Mouse (Mus musculus): ENCODE results near the gene Slc35b2.

Slc35b2 gene

GRCm38 (mm10) chr17:45599446-45600242 is 36.0 kb downstream of the Slc35b2 start, which contains the start of gene Slc29a1:
Gene Slc29a1 (minus strand): TSS chr17:45599606.
- DNase-seq (ENCODE audit: low spot score): peak; percentile 75

GRCm38 (mm10) chr17:45600267-45600666 is 36.6 kb downstream of the Slc35b2 start:
- no peak for DNase-seq (ENCODE audit: low spot score)

DNA sequence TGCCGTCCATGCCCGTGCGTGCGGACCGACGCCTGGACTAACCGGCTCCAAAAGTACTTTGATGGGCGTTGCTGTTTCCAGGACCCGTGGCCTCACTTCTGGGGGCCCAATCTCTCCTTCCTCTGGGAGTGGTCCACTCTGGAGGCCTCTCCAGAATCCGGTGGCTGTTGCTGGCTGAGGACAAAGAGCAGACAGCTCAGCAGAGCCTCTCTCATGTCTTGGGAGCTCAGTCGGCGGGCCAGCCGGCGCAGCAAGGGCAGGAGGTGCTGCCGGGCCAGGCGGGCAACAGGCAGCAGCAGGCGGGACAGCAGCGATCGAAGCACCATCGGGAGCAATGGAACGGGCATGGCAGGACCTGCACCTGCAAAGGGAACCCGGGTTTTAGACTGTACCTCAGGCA is 37.7 kb downstream of the Slc35b2 start:
- DNase-seq (ENCODE audit: low spot score): no peak

- no peak for DNase-seq (ENCODE audit: low spot score)
Measured at GRCm38 (mm10) chr17:45601877-45602304, 38.2 kb downstream of the Slc35b2 start, which contains the start of gene Mymx. Gene Mymx (minus strand): TSS chr17:45602102.

GRCm38 (mm10) chr17:45602984-45603383 is 39.3 kb downstream of the Slc35b2 start:
- no peak for DNase-seq (ENCODE audit: low spot score)

- no peak for DNase-seq (ENCODE audit: low spot score)
Measured at GRCm38 (mm10) chr17:45606992-45607879, 43.6 kb downstream of the Slc35b2 start.

DNA sequence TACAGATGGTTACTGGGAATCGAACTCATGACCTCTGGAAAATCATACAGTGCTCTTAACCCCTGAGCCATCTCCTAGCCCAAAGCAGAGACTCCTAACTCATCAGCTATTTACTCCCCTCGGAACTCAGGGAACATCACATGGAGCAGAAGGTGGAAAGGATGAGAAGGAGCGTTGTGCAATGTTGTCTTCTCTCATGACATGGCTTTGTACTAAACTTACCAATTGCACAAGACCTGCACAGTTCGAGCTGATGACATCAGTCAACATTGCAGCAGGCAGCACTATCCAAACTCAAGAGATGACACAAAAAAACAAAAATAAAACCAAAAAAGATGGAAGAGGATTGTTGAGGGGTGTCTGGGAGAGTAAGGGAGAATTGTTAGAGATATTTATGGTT is 44.7 kb downstream of the Slc35b2 start:
- no peak for DNase-seq (ENCODE audit: low spot score)

DNA sequence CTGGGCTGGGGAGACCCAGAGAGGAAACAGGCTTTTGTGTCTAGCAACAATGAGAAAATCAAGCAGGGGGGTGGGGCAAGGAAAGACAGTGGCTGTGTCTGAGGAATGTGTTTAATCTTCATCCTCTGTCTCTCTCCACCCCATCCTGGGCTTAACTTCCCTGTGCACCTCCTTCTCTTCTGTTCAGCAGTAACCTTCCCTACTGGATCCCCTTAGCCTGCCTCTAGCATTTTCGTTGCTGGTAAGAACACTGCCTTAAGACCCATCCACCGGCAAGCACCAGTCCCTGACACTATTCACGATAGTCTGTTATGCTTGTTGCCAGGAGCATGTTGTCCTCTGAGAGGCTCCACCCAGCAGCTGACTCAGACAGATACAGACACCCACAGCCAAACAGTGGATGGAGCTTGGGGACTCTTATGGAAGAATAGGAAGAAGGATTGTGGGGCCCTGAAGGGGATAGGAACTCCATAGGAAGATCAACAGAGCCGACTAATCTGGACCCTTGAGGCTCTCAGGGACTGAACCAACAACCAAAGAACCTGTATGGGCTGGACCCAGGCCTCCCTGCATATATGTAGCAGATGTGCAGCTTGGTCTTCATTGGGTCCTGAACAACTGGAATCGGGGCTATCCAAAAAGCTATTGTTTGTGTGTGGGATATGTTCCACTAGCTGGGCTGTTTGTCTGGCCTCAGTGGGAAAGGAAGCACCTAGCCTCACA is 46.6 kb downstream of the Slc35b2 start:
- no peak for DNase-seq (ENCODE audit: low spot score)

DNA sequence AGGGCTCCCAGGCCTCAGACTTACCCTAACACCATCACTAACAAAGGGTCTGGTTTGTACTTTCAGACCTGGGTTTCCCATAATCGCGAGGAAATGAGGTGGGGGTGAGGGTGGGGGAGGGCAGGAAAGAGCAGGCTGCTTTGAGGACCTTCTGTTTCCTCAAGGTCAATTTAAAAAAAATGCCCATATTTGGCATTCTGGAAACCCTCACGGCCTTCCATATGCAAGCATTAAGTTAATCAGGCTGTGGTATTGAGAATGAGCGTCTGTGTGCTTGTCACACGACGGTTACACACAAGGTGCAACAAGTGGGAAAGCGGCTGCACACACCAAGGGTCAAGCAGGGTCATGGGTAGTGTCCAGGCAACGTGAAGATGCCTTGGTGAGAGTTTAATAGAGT is 48.3 kb downstream of the Slc35b2 start:
- no peak for DNase-seq (ENCODE audit: low spot score)

- no peak for DNase-seq (ENCODE audit: low spot score)
Measured at GRCm38 (mm10) chr17:45612921-45613320, 49.2 kb downstream of the Slc35b2 start.

DNA sequence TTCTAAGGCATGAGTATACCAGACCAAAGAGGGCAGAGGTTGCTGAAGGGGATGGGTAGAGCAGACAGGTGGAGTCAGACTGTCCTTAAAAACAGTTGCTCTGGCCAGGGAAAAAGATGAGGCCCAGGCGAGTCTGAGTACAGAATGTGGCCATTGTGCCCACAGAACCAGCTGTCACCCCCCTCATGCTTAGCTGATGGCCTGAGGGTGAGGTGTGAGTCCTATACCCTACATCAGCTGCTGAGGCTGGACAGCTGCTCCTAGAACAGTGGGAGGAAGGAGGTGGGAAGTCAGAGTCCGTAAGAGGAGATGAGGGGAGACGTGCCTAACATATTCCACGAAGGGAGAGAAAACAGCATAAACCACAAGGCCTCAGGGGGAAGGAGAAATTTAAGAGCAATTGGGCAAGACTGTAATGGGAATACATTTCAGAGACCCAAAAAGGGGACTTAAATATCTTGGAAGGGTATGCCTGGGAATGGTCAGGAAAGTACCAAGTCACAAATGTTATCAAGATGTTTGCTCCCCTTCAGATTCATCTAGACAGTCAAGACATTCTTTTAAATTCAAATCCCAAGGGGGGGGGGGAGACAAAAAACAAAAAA is 52.5 kb downstream of the Slc35b2 start:
- no peak for DNase-seq (ENCODE audit: low spot score)

DNA sequence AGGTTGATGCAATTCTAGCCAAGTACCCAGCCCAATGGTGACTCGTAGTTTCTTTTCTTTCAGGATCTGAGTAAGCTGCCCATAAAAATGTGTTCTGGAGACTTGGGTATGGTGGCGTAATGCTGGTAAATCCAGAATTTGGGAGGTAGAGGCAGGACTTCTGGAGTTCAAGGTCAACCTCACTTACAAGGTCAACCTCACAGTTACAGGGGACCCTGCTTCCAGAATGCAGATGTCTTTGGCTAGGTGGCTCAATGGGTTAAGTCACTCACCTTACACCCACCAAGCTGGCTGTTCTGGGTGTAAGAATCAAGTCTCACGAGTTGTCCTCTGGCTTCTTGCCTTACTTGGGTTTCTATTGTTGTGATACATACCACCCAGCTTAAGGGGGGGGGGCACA is 53.0 kb downstream of the Slc35b2 start:
- no peak for DNase-seq (ENCODE audit: low spot score)
